Mouse (Mus musculus): Measurements from ENCODE around the gene Dytn.
"Not testable (repeated sequence)": the region's sequence is repeated elsewhere in the genome, so short reads cannot be mapped to it uniquely, and the experiment has no call there.

The Dytn gene

DNA sequence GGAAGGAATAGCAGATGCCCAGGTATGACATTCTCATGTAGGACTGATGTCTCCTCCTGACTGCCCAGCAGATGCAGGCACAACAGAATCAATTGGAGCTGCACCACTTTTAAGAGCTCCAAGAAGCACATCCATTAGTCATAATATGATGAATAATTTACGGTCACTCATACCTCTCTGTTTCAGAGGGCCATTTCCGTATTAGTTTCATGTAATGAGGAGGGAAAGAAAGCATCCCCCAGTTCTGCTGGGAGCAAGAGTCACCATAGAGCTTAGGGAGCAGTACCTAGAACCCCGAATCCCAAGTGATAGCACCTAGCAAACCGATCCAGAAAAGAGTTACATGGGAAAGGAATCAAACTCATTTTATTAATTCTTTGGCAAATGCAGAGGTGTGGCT lies at the start of gene Dytn:
TSS of gene Dytn (minus strand) at position 101 of the 400 bp plus-strand sequence.
- ATAC-seq (ENCODE audit: insufficient number of reproducible peaks, low FRiP score, low TSS enrichment), result no peak

DNA sequence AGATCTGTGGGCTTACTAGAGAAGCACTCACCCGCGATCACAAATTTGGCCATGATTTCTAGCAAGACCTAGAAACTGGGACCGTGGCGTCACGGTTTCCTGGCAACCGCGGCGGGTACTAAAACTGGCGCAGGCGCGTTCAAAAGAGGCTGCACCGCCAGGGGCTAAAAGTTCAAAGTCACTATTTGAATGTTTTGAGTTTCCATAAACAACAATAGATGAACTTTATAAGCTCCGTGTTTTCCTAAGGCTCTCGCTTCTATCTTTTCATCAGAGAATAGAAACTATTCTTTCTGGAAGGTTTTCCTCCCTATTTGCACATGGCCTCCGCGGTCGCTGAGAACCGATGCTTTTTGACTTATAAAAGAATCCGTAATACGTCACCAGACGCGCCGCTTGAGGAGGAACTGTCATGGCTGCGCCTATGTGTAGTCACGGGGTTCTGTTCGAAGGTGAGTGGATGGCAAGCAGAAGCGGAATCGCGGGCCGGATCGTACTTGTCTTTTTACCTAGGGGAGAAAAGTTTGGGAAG lies 43.6 kb upstream of the Dytn start, which contains the start of the genes Mdh1b and Fastkd2:
TSS of gene Mdh1b (minus strand) at position 79 of the 532 bp plus-strand sequence.
TSS of gene Fastkd2 (plus strand) at position 375 of the 532 bp plus-strand sequence.
- peak; percentile 91 for ATAC-seq (ENCODE audit: insufficient number of reproducible peaks, low FRiP score, low TSS enrichment)

DNA sequence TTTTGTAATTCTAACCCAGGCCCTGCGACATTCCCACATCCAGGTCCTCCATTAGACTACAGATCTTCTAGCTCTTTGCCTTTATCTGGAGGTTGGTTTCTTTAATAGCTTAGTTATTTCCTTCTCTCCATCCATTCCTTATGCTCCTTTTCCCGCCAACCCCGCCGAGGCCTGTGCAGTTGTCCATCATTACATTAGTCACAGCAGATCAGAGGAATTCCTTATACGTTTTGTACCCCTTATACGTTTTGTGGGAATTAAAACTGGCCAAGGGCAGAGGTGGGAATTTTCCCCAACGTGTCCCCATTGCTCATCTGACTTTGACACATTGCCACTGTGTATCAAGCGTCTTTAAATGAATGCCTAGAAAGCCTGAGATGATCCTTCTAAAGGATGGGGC lies 43.1 kb upstream of the Dytn start:
- no peak for ATAC-seq (ENCODE audit: insufficient number of reproducible peaks, low FRiP score, low TSS enrichment)

DNA sequence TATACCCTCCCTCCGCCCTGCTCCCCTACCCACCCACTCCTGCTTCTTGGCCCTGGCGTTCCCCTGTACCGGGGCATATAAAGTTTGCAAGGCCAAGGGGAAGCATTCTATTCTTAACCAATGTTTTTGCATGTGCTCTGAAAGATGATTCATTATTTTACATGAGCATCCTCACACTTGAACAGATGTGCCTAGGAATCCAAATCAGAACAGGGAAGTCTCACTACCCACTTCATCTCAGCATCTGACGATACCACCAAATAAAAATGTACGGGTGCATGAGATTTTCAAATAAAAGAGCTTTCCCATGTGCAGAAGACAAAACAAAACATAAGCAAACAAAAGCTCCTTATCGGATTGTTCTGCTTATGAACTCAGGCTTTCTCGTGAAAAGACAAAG lies 33.4 kb upstream of the Dytn start:
- ATAC-seq (ENCODE audit: insufficient number of reproducible peaks, low FRiP score, low TSS enrichment), result no peak

DNA sequence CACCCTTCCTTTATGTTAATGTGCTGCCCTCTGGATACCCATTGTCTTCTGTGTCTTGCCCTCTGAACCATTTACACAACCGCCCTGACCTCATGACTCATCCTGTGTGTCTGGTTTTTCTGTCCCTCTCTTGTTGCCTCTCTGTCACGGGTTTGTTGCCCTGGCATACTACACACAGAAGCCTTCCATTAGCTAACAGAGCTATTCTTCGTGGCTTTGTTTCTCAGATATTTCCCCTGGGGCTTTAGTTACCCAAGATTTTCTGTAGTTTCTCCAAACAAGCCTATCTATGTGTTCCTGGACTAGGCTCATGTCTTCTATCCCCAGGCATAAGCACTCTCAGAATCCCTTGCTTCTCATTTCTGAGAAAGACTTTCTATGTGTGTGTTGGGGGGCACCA lies 22.1 kb upstream of the Dytn start:
- no peak for ATAC-seq (ENCODE audit: insufficient number of reproducible peaks, low FRiP score, low TSS enrichment)

DNA sequence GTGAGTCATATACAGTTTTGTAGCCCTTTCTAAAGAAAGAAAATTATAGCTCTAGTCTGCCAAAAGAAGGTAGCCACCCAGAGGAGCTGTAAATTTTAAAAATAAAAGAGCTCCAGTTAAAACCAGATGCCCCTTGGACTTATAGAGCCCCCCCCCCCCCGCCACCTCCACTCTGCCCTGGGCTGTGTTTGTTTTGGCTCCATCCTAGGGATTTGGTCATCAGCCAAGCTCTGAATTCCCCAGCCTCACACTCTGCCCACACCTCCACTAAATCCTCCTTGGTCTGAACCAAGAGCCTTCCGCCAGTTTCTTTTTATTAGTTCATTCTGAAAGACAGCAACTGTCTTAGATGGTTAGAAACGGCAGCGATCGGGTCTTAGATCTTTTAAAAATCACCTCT lies 19.0 kb upstream of the Dytn start:
- no peak for ATAC-seq (ENCODE audit: insufficient number of reproducible peaks, low FRiP score, low TSS enrichment)

DNA sequence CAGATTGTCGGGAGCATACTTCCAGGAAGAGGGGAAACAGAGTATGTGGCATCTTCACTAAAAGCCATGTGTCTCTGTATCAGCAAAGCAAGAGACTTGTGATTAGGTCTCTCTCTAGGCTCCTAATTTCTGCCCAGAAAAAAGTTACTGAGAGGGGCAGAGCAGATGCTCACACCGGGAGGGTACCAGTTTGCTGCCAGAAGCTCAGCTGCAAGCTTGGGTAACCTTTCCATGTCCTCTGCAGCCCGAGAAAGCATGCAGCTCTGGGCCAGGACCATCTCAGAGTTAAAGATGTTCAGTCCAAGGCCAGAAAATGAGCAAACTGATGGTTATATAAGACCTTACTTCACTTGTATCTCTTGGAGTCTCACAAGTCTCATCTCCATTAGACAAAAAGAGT lies 10.1 kb upstream of the Dytn start:
- no peak for ATAC-seq (ENCODE audit: insufficient number of reproducible peaks, low FRiP score, low TSS enrichment)

DNA sequence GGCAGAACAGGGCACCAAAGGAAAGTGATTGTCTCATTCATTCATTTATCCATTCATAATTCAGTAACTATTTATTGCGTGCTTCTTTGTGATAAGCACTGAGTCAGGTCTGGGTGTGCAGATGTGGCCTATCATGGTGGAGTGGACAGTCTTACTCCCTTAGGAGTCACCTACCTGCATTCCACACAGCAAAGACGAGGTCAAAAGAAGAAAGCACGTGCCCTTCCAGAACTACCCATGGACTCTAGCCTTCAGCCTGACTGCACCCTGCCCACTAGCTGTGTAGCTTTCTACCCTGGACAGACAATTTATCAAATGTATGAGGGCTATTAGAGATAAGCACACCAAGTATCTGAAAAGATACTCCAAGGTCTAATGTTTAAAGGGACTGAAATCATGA lies 10.8 kb downstream of the Dytn start:
- no peak for ATAC-seq (ENCODE audit: insufficient number of reproducible peaks, low FRiP score, low TSS enrichment)

DNA sequence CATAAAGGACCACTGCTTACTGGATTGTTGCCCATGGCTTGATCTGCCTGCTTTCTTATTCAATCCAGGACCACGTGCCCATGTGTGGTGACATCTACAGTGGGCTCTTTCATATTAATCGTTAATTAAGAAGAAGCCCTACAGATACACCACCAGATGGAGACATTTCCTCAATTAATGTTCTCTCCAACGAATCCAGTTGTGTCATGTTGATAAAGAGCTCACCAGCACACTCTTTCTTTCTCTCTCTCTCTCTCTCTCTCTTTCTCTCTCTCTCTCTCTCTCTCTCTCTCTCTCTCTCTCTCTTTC lies 17.9 kb downstream of the Dytn start:
- peak; percentile 82 for ATAC-seq (ENCODE audit: insufficient number of reproducible peaks, low FRiP score, low TSS enrichment)

DNA sequence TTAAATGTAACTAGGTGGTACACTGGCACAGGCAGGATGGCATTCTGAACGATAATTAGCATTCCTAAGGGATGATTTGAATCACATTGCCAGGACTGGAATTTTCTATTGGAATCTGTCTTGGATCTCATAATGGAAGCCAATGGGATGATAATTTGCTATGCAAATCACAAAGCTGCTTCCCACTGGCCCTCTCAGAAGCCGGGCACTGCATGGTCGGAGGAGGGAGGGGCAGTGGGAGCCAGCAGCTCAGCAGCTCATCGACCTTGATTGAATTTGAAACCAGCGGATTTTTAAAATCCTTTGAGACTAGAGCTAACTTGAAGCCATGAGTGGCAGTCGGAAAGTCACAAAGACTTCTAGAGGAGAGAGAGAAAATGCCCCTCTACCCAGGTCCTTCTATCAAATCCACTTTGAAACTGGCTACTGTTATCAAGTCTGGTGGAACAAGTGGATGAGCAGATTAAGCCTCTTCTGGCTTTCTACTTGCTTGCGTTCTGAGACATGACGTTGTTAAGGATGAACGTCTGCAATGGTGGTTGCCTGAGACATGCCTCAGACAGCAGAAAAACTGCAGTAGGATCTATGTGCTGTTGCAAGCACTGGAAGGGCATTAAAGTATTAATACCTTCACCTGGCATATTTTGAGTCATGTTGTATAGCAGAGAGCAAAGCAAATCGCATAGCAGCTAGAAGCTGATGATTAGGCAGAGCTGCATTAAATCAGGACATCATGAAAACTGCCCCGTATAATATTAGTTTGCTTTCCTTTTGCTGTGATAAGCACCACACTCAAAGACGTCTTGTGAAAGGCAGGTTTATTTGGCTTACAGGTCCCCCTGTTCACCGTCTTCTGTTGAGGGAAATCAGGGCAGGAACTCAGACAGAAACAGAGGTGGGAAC lies 18.5 kb downstream of the Dytn start:
- ATAC-seq (ENCODE audit: insufficient number of reproducible peaks, low FRiP score, low TSS enrichment), result peak; percentile 49; the same call in 1 of the 2 replicates

DNA sequence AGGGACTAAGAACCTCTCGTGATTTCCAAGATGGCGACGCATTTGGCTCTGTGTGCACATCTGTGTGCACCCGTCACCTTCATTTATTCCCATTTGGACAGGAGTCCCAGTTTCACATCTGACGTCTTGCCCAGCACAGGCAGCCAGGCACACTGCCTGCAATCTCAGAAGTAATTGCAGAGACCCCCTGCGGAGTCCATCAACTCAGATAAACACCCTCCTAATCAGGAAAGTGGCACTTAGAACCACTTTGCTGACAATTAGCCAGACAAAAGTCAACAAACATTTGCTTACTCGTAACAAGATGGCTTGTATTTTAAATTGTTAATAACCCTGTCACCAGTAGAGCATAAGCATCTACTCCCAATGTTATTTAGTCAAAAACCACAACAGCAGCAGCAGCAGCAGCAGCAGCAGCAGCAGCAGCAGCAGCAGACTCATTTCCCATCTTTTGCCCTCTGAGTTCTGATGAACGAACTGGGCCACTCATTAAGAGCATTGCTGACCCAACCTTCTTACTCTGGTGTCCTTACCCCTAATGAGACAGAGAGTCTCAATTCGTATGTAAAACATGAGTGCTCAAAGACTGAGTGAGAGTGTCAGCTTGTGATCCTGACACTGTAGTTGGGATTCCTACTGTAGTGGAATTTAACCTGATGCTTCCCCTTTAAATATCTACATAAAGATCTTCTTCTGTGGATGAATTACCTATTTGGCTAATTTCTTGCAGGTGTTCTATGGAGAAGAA lies 19.4 kb downstream of the Dytn start:
- ATAC-seq (ENCODE audit: insufficient number of reproducible peaks, low FRiP score, low TSS enrichment), result no peak

DNA sequence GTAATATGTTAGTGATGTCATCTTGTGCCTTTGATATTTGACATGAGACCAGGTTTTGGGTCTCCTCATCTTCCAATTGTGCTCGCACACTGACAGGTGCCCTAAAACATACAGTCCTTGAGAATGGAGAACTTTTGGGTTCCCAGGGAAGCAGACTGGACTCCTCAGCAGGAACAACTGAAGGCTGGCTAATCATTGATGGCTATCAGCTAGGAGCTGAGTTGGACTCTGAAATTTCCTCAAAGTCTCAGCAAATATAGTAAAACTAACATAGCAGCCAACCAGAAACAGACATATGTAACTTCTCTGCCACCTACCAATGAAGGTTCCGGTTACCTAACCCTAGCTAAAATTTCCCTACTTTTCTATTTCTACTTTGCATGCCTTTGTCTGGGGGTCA lies 20.6 kb downstream of the Dytn start:
- no peak for ATAC-seq (ENCODE audit: insufficient number of reproducible peaks, low FRiP score, low TSS enrichment)

DNA sequence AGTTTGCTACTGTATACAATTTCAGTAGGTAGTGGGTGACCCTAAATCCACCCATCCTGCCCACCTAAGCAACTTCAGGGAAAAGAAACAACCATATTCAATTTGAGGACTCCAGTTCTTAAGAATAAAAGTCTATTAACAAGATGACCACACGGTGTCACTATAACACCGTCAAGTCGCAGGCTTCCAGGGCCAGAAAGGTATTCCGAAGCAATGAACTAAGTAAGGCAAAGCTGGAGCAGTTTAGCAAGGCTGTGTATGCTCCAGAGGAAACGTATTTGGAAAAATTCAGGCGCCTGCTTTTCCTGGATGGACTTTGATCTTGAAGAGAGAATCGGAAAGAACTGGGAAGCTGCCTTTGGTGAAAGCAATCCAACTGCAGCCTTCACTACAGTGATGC lies 27.1 kb downstream of the Dytn start:
- ATAC-seq (ENCODE audit: insufficient number of reproducible peaks, low FRiP score, low TSS enrichment), result peak; percentile 78

DNA sequence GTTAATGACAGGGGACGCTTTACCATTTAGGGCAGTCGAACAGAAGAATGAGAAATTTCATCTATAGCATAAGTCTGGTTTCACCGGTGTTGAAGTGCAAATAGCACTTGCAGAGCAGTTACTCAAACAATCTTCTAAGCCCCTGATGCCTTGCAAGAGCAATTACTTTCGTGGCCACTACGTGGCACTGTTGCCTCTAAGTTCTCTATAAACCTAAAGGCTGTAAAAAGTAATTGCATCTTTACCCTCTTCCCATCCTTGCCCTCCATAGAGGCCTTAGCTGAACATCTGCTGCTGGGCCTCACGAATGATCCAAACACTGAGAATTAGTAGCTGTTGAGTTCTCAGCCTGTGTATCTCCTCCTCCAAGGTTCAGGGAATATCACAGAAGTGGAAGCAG lies 28.7 kb downstream of the Dytn start:
- ATAC-seq (ENCODE audit: insufficient number of reproducible peaks, low FRiP score, low TSS enrichment), result peak; percentile 53

DNA sequence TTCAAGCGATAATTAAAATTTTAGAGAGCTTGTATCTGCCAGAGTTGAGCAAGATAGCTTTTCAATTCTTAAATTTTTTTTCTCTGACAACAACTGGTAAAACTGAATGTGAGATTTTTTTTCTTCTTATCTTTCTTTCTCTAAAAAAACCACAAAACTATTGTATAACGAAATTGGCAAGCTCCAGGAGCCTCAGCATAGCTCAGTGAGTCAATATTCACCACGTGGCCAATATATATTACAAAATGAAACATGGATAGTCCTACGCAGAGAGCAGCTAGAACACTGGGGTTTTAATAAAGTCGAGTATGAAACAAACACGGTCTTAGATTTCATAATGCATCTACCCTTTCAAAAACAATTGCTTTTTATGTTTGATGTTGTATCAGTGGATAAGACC lies 46.8 kb downstream of the Dytn start:
- ATAC-seq (ENCODE audit: insufficient number of reproducible peaks, low FRiP score, low TSS enrichment), result no peak

DNA sequence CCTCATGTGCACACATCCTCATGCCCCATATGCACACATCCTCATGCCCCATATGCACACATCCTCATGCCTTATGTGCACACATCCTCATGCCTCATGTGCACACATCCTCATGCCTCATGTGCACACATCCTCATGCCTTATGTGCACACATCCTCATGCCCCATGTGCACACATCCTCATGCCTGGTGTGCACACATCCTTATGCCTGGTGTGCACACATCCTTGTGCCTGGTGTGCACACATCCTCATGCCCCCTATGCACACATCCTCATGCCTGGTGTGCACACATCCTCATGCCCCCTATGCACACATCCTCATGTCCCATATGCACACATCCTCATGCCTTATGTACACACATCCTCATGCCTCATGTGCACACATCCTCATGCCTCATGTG lies 56.3 kb downstream of the Dytn start:
- not testable (repeated sequence) for ATAC-seq (ENCODE audit: insufficient number of reproducible peaks, low FRiP score, low TSS enrichment)

DNA sequence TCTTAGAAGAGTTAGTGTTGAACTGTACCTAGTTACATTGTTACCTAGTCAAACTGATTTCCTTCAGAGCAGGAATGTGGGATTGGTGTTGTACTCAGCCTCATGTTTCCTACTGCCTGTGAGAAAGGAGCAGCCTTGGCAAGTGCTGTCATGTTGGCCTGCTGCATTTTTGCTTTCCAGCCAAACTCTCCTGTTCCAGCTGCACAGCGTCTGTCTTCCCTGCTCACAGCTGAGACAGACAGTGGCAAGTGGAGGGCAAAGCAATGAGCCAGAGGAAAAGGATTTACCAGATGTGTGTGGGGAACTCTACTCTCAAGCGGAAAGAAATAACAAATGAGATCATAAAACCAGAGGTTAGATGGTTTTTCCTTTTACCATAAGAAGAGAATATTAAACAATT lies 58.5 kb downstream of the Dytn start:
- no peak for ATAC-seq (ENCODE audit: insufficient number of reproducible peaks, low FRiP score, low TSS enrichment)

DNA sequence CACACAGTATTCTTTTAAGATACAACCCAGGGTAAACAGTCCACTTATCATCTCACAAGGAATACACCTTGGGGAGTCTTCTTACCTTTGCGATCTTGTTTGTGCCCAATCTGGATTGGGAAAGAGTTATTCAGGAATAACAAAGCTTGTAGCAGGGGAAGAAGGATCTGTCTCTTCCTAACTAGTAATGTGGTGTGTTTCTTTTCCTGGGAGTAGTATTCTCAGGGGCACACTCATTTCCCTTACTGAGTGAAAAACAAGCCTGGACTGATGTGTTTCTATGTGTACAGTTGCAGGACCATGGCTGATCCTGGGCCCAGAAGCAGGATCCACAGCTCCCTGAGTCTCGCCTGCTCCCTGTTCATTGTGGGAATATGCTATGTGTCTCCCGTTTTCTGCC lies 71.1 kb downstream of the Dytn start, which contains the start of gene Gm39653:
TSS of gene Gm39653 (plus strand) at position 301 of the 400 bp plus-strand sequence.
- no peak for ATAC-seq (ENCODE audit: insufficient number of reproducible peaks, low FRiP score, low TSS enrichment)

DNA sequence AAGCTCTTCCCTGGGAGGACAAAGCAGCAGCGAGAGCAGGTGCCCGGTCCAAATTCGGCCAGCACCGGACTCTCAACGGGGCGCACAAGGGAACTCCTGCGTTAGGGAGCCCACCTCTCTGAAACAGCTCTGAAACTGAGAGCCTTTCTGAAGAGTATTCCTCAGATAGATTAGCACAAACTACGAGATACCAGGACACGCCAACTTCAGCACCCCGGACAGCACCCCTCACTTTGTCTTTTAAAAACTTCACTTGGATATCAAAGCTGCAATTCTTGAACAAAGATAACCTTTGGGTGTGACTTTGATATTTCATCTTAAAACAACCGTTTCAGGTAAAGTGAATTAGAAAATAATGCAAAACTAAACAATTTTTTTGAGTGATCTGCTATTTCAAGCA lies 72.1 kb downstream of the Dytn start:
- no peak for ATAC-seq (ENCODE audit: insufficient number of reproducible peaks, low FRiP score, low TSS enrichment)

DNA sequence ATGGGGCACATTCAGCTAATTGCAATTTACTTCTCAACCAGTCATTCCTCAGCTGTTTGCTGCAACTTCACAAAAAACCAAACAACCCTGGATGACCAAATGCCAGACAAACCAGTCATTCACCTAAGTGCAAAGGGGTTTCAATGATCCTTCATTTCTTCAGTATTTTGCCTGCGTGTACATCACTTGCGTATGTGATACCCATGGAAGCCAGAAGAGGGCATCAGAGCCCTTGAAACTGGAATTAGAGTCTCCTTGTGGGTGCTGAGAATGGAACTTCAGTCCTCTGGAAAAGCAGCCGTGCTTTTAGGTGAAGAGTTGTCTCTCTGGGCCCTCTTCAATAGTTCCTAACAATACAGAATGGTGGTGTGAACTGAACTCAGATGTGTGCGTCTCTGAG lies 77.1 kb downstream of the Dytn start:
- no peak for ATAC-seq (ENCODE audit: insufficient number of reproducible peaks, low FRiP score, low TSS enrichment)

DNA sequence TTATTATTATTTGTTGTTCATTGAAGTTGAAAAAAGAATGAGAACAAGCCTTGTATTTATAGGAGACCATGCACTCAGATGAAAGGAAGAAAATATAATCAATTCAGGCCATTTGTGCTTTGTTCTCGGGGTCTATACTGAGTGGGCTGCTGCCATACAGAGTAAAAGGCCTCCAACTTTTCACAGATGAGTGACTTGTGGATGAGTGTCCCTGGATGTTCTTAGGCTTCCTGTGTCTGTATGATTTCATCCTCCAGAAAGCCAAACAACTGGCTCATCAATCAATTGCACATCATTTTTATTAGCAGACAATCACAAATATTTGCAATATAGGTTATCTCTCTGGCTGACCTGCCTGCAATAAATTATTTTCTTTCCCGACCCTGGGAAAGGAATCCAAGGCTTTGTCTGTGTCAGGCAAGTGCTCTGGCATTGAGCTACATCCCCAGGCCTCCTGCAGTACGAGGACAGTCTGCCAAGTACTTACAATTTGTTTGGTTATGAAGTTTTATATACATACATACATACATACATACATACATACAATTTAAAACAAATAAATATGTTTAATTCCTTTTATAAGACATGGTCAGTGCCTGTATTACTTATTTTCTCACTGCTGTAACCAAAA lies 82.7 kb downstream of the Dytn start:
- ATAC-seq (ENCODE audit: insufficient number of reproducible peaks, low FRiP score, low TSS enrichment), result no peak
